Mouse (Mus musculus) E14TG2a.4 (cell line): Measurements from ENCODE around the gene Abca4.

Experiments
- CTCF ChIP-seq: conservative IDR thresholded peaks from 2 replicates; pipeline ENCODE4 v1.5.1; 2014; ENCODE audit warnings: low read length
- POU5F1 ChIP-seq: IDR thresholded peaks from 2 replicates; pipeline ENCODE4 v1.6.1; 2014; ENCODE audit warnings: low read length, borderline replicate concordance

- TF ChIP-seq CTCF (no peak), POU5F1 (no peak)
Observed at GRCm38 (mm10) chr3:122072646-122073571, 28.7 kb downstream of the Abca4 start.
